Mouse (Mus musculus): ENCODE data around the gene Saa2. TPM values are rescaled to one million over a fixed set of nuclear protein-coding genes. Genes with fewer than 3 reads are reported as not detected.

Saa2 gene
- total and polyA plus RNA-seq, 3 experiments: not detected

DNA sequence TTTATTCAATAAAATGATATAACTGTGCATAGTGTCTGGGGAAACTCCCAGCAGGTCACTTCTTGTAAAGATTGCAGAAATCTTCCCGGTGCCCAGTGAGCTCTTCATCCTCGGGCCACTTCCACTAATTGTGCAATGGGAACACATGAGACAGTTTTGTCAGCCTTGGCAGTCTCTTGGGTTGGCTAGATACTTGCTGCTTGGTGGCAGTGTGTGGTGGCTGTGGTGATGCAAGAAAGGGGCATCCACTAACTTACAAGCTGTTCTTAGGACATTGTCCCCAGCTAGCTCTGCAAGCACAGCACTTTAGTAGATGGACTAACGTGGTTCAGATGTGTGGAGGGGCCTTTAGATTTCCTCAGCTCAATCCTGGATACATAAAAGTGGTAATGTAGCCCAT lies 5.8 kb upstream of the Saa2 start (continued):
- TF ChIP-seq TCF12 (IDR thresholded peaks at IDR 0.05; ENCODE audit: low read depth, low read length) (no peak), POLR2A (IDR thresholded peaks at IDR 0.05; ENCODE audit: low read depth, low read length) (no peak), ZNF384 (IDR thresholded peaks at IDR 0.05; ENCODE audit: low read depth, low read length) (no peak), MAFK (IDR thresholded peaks at IDR 0.05; ENCODE audit: insufficient replicate concordance, low read length) (no peak), USF2 (conservative IDR thresholded peaks at IDR 0.05; ENCODE audit: low read depth, low read length) (no peak)

DNA sequence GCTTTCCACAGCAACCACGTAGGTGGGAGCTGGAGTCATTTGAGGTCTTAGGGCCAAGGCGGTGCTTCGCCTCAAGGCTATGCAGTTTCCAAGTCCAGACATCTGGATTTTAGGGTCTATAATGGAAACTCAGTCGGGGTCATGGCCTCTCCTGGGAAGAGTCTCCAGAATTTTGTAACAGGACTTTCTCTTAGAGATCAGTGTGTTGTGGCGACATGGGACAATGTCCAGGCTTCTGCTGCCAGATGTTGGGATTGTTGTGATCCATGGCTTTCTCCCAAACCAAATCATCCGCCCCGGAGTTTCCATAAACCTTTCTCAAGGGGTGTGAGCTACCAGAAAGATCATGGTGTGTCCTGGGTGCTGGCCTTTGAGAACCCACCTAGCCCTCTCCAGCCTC lies 5.2 kb upstream of the Saa2 start:
- Histone ChIP-seq H3K36me3 (replicated peaks in 1 of 2; ENCODE audit: control insufficient read depth in 1 of 2, insufficient read depth in 1 of 2, low read length in 1 of 2) (no peaks in the 10 kb centered on the region), H3K4me1 (ENCODE audit: control insufficient read depth in 1 of 2, insufficient read depth in 2 of 2) (peaks cover 12 to 26% of the 10 kb centered on the region in 2 experiments), H3K9ac (ENCODE audit: insufficient read depth, low read depth) (no peak overlapping the region), H3K27ac (ENCODE audit: insufficient read depth, low read depth) (no peak overlapping the region), H3K4me2 (ENCODE audit: insufficient read depth, low read depth, poor library complexity, severe bottlenecking) (no peak overlapping the region), H3K27me3 (replicated peaks) (no peaks in the 10 kb centered on the region), H3K9me3 (replicated peaks; ENCODE audit: low read length) (no peaks in the 10 kb centered on the region), H3K4me3 (replicated peaks in 1 of 3; ENCODE audit: low read depth in 2 of 3, low read length in 2 of 3, poor library complexity in 1 of 3) (no peak overlapping the region), H3K79me2 (replicated peaks; ENCODE audit: control insufficient read depth, extremely low read depth, insufficient read depth, poor library complexity, severe bottlenecking) (no peaks in the 10 kb centered on the region)
- DNase-seq (ENCODE audit: extremely low read depth): no peak
- dilution Hi-C loops (cut with MboI; ENCODE audit: extremely low pct_ligation_motif_present, extremely low pct_unique_long_range_greater_than_20kb, low sequenced_read_pairs): no loop called here
- in situ Hi-C loops (cut with MboI; ENCODE audit: low pct_ligation_motif_present, low pct_unique_long_range_greater_than_20kb, low sequenced_read_pairs): no loop called here
- TF ChIP-seq NRF1 (IDR thresholded peaks at IDR 0.05; ENCODE audit: low read depth, low read length) (no peak), EP300 (IDR thresholded peaks at IDR 0.05; ENCODE audit: low read length) (no peak), POLR2A (IDR thresholded peaks at IDR 0.05; ENCODE audit: low read depth, low read length) (no peak), CTCF (conservative IDR thresholded peaks at IDR 0.05 in 1 of 2, IDR thresholded peaks at IDR 0.05 in 1 of 2; ENCODE audit: low read depth in 2 of 2, low read length in 2 of 2) (no peak), HCFC1 (IDR thresholded peaks at IDR 0.05; ENCODE audit: low read depth, low read length) (no peak), POLR2AphosphoS2 (IDR thresholded peaks at IDR 0.05; ENCODE audit: low read depth, low read length) (no peak), JUND (conservative IDR thresholded peaks at IDR 0.05; ENCODE audit: low read depth, low read length) (no peak)

DNA sequence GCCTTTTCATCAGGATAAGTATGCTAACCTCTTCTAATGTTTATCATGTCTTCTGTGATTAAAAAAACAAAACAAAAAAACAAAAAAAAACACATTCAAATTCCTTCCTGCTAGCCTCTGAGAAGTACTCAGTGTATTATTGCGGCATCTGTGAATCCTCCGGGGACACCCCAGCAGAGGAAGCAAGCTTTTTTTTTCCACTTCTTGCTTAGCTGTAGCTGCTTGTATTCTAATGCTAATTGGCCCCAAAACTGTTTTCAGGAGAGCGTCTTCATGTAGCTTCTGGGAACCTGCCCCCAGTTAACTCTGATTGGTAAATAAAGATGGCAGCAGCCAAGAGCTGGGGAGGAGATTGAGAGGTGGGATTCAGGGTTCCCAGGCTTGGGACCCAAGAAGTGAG lies 3.1 kb upstream of the Saa2 start:
- Histone ChIP-seq H3K9ac (ENCODE audit: insufficient read depth, low read depth) (peak overlapping the region; percentile 18; the same call in 1 of the 2 replicates), H3K4me3 (replicated peaks in 1 of 3; ENCODE audit: low read depth in 2 of 3, low read length in 2 of 3, poor library complexity in 1 of 3) (no peak overlapping the region), H3K9me3 (replicated peaks; ENCODE audit: low read length) (no peaks in the 10 kb centered on the region), H3K27ac (ENCODE audit: insufficient read depth, low read depth) (no peak overlapping the region), H3K4me1 (ENCODE audit: control insufficient read depth in 1 of 2, insufficient read depth in 2 of 2) (peaks cover 12 to 31% of the 10 kb centered on the region in 2 experiments), H3K4me2 (ENCODE audit: insufficient read depth, low read depth, poor library complexity, severe bottlenecking) (no peak overlapping the region), H3K27me3 (replicated peaks) (no peaks in the 10 kb centered on the region), H3K36me3 (replicated peaks in 1 of 2; ENCODE audit: control insufficient read depth in 1 of 2, insufficient read depth in 1 of 2, low read length in 1 of 2) (no peaks in the 10 kb centered on the region), H3K79me2 (replicated peaks; ENCODE audit: control insufficient read depth, extremely low read depth, insufficient read depth, poor library complexity, severe bottlenecking) (no peaks in the 10 kb centered on the region)
- in situ Hi-C loops (cut with MboI; ENCODE audit: low pct_ligation_motif_present, low pct_unique_long_range_greater_than_20kb, low sequenced_read_pairs) (no loop called here), dilution Hi-C loops (cut with MboI; ENCODE audit: extremely low pct_ligation_motif_present, extremely low pct_unique_long_range_greater_than_20kb, low sequenced_read_pairs) (no loop called here)
- peak; percentile 69 for DNase-seq (ENCODE audit: extremely low read depth)
- TF ChIP-seq MAX (IDR thresholded peaks at IDR 0.05; ENCODE audit: low read length) (no peak), BHLHE40 (IDR thresholded peaks at IDR 0.05; ENCODE audit: low read depth, low read length) (no peak), SMC3 (IDR thresholded peaks at IDR 0.05; ENCODE audit: low read depth, low read length) (no peak), MYC (IDR thresholded peaks at IDR 0.05; ENCODE audit: low read depth, low read length) (no peak), ETS1 (conservative IDR thresholded peaks at IDR 0.05; ENCODE audit: low read depth, low read length) (peak; percentile 31; the same call in 1 of the 2 replicates), EP300 (IDR thresholded peaks at IDR 0.05; ENCODE audit: low read length) (no peak; the same call in 1 of the 2 replicates), ELF1 (IDR thresholded peaks at IDR 0.05; ENCODE audit: low read depth, low read length) (peak; percentile 20; the same call in 1 of the 2 replicates), SIN3A (IDR thresholded peaks at IDR 0.05; ENCODE audit: low read length) (no peak), POLR2AphosphoS2 (IDR thresholded peaks at IDR 0.05; ENCODE audit: low read depth, low read length) (no peak), ZKSCAN1 (IDR thresholded peaks at IDR 0.05; ENCODE audit: borderline replicate concordance, low read depth, low read length) (no peak), JUN (IDR thresholded peaks at IDR 0.05; ENCODE audit: insufficient read depth, low read depth, low read length) (peak; percentile 39), CHD2 (IDR thresholded peaks at IDR 0.05; ENCODE audit: low read length) (no peak), RCOR1 (conservative IDR thresholded peaks at IDR 0.05; ENCODE audit: low read depth, low read length) (no peak), ZNF384 (IDR thresholded peaks at IDR 0.05; ENCODE audit: low read depth, low read length) (peak; percentile 96), MEF2A (IDR thresholded peaks at IDR 0.05; ENCODE audit: borderline replicate concordance, low read depth, low read length) (no peak), JUND (conservative IDR thresholded peaks at IDR 0.05; ENCODE audit: low read depth, low read length) (peak; percentile 52), HCFC1 (IDR thresholded peaks at IDR 0.05; ENCODE audit: low read depth, low read length) (no peak; the same call in 1 of the 2 replicates), MXI1 (IDR thresholded peaks at IDR 0.05; ENCODE audit: low read depth, low read length) (no peak), E2F4 (IDR thresholded peaks at IDR 0.05; ENCODE audit: insufficient replicate concordance, low read depth, low read length) (no peak), KAT2A (IDR thresholded peaks at IDR 0.05; ENCODE audit: insufficient replicate concordance, low read length) (0 out of 2 replicates have a peak, but pooled peaks have one; percentile 17), USF2 (conservative IDR thresholded peaks at IDR 0.05; ENCODE audit: low read depth, low read length) (no peak), TCF12 (IDR thresholded peaks at IDR 0.05; ENCODE audit: low read depth, low read length) (no peak), ZC3H11A (IDR thresholded peaks at IDR 0.05; ENCODE audit: low read depth, low read length) (no peak), NELFE (IDR thresholded peaks at IDR 0.05; ENCODE audit: low read depth, low read length) (no peak), CHD1 (IDR thresholded peaks at IDR 0.05; ENCODE audit: low read depth, low read length) (no peak), GABPA (IDR thresholded peaks at IDR 0.05; ENCODE audit: insufficient replicate concordance, low read depth, low read length) (no peak)

Data from CH12.LX (cell line).